Mouse (Mus musculus) kidney, adult 2 months (tissue): ENCODE data around the gene Cfap54. TPM values are rescaled to one million over a fixed set of nuclear protein-coding genes. Genes with fewer than 3 reads are reported as not detected.

ENCODE experiments used
- DNase-seq: peaks from one replicate; pipeline ENCODE4 v3.0.0; 2021
- H3K27ac ChIP-seq: fragments of 200-500 bp; 2 replicates; pipeline ENCODE4 v1.5.1; 2012; ENCODE audit warnings: low read depth, low read length, control low read depth, inconsistent platforms; ENCODE audit not compliant: insufficient read depth
- H3K27me3 ChIP-seq: fragments of 200-500 bp; replicated peaks from 2 replicates; pipeline ENCODE4 v1.6.1; 2012; ENCODE audit warnings: mild to moderate bottlenecking, moderate library complexity, low read length, inconsistent platforms; ENCODE audit not compliant: control insufficient read depth, insufficient read depth
- H3K36me3 ChIP-seq: fragments of 200-500 bp; 2 replicates; pipeline ENCODE4 v1.6.1; 2012; ENCODE audit warnings: mild to moderate bottlenecking, moderate library complexity, low read length, inconsistent platforms; ENCODE audit not compliant: control insufficient read depth, insufficient read depth
- H3K4me1 ChIP-seq: fragments of 200-500 bp; 2 replicates; pipeline ENCODE4 v1.6.1; 2011; ENCODE audit warnings: low read length; ENCODE audit not compliant: control insufficient read depth, insufficient read depth
- H3K4me3 ChIP-seq: fragments of 200-500 bp; 2 replicates; pipeline ENCODE4 v1.5.1; 2011; ENCODE audit warnings: mild to moderate bottlenecking, low read depth, low read length, control low read depth; ENCODE audit not compliant: insufficient read depth
- CTCF ChIP-seq: fragments of 200-500 bp; conservative IDR thresholded peaks from 2 replicates; pipeline ENCODE4 v1.5.1; 2011; ENCODE audit warnings: low read depth, mild to moderate bottlenecking, control low read depth, low read length, moderate library complexity, mixed read lengths; ENCODE audit not compliant: insufficient read depth, insufficient read length
- POLR2A ChIP-seq: fragments of 200-500 bp; IDR thresholded peaks from one replicate; pipeline ENCODE4 v1.6.1; 2011; ENCODE audit warnings: low read depth, low read length, control low read depth
- WGBS: fragments of 180-500 bp; shearing (Covaris S2); methylation state at CpG from one replicate; pipeline ENCODE4 v1.1.7; 2018; 5-methylcytosine and 5-hydroxymethylcytosine counted together
- polyA plus RNA-seq: library from polyadenylated mRNA; depleted of rRNA; stranded (reverse); fragments of >200 nt; gene quantifications from 2 replicates; pipeline ENCODE4 v1.2.3, GENCODE M21; 2012

Gene Cfap54
- polyA plus RNA-seq, 1 experiment: 0.48 TPM

- Histone ChIP-seq H3K36me3 (no peaks in the 10 kb centered on the region), H3K27ac (no peak overlapping the region), H3K4me3 (no peak overlapping the region), H3K27me3 (no peaks in the 10 kb centered on the region), H3K4me1 (no peaks in the 10 kb centered on the region)
- TF ChIP-seq CTCF: no peak
- no peak for TF ChIP-seq POLR2A
- 86% methylated on average over 7 of the region's 7 CpGs for WGBS
- DNase-seq: no peak
These were observed 86.2 kb downstream of the Cfap54 start for GRCm38 (mm10) chr10:92995186-92995585.

GRCm38 (mm10) chr10:92994340-92994739, 87.1 kb downstream of the Cfap54 start:
- no peaks in the 10 kb centered on the region for H3K27me3 ChIP-seq
- no peaks in the 10 kb centered on the region for H3K4me1 ChIP-seq
- no peak overlapping the region for H3K27ac ChIP-seq
- TF ChIP-seq CTCF (no peak), POLR2A (no peak)
- no peaks in the 10 kb centered on the region for H3K36me3 ChIP-seq
- no peak for DNase-seq
- no peak overlapping the region for H3K4me3 ChIP-seq
- 61% methylated on average over 3 of the region's 3 CpGs for WGBS

GRCm38 (mm10) chr10:92992526-92992925, 88.9 kb downstream of the Cfap54 start:
- DNase-seq: no peak
- TF ChIP-seq CTCF (no peak), POLR2A (no peak)
- H3K36me3 ChIP-seq: no peaks in the 10 kb centered on the region
- H3K27me3 ChIP-seq: no peaks in the 10 kb centered on the region
- no peaks in the 10 kb centered on the region for H3K4me1 ChIP-seq
- no peak overlapping the region for H3K4me3 ChIP-seq
- H3K27ac ChIP-seq: no peak overlapping the region

- 85% methylated on average over 2 of the region's 2 CpGs for WGBS
- Histone ChIP-seq H3K4me3 (no peak overlapping the region), H3K27ac (no peak overlapping the region), H3K4me1 (no peaks in the 10 kb centered on the region), H3K27me3 (no peaks in the 10 kb centered on the region), H3K36me3 (no peaks in the 10 kb centered on the region)
- no peak for TF ChIP-seq CTCF
- TF ChIP-seq POLR2A: no peak
- DNase-seq: no peak
These were observed 90.8 kb downstream of the Cfap54 start for GRCm38 (mm10) chr10:92990576-92990975.

GRCm38 (mm10) chr10:92965134-92965533, 116.3 kb downstream of the Cfap54 start:
- no peak overlapping the region for H3K4me3 ChIP-seq
- WGBS: 87% methylated on average over 3 of the region's 3 CpGs

GRCm38 (mm10) chr10:92950044-92950443, 131.4 kb downstream of the Cfap54 start:
- DNase-seq: no peak
- H3K4me3 ChIP-seq: no peak overlapping the region
- TF ChIP-seq CTCF: no peak
- no peak for TF ChIP-seq POLR2A
- H3K27me3 ChIP-seq: no peaks in the 10 kb centered on the region
- H3K27ac ChIP-seq: no peak overlapping the region
- WGBS: 76% methylated on average over 1 of the region's 1 CpGs
- H3K36me3 ChIP-seq: no peaks in the 10 kb centered on the region
- no peaks in the 10 kb centered on the region for H3K4me1 ChIP-seq

More at GRCm38 (mm10) chr10:92965134-92965533, 116.3 kb downstream of the Cfap54 start:
- Histone ChIP-seq H3K27me3 (no peaks in the 10 kb centered on the region), H3K27ac (no peak overlapping the region), H3K4me1 (no peaks in the 10 kb centered on the region), H3K36me3 (no peaks in the 10 kb centered on the region)
- DNase-seq: no peak
- no peak for TF ChIP-seq POLR2A
- TF ChIP-seq CTCF: no peak

- Histone ChIP-seq H3K27ac (no peak overlapping the region), H3K36me3 (no peaks in the 10 kb centered on the region), H3K4me3 (no peak overlapping the region), H3K4me1 (no peaks in the 10 kb centered on the region), H3K27me3 (no peaks in the 10 kb centered on the region)
- no peak for TF ChIP-seq CTCF
- TF ChIP-seq POLR2A: no peak
- no peak for DNase-seq
- WGBS: 72% methylated on average over 7 of the region's 7 CpGs
These were observed 138.4 kb downstream of the Cfap54 start for GRCm38 (mm10) chr10:92942848-92943645.
